Comparison of ENCODE assay signal across 10 mouse cellular contexts in genomic region chr13:51964921-51965320, GRCm38 (mm10).
DNase-seq lines count a peak whose midpoint lies in the region; ATAC-seq and TF ChIP-seq lines count a peak whose summit lies in the region.
"Had no signal": no experiment of that assay in that cellular context is flagged by ENCODE, and none has a peak within 500 bp of the region (broad histone marks: within the 10 kb centered on the region; RNA-seq: fewer than 3 reads in every experiment).

No protein-coding gene starts in this region.

- intact Hi-C loops in gastrocnemius, adult 2 months (cut with DNase I), result loop anchor here (5.0 kb wide), 1 partner anchor 33 kb away; no protein-coding TSS in a partner anchor

- no peak overlapping the region for H3K4me3 ChIP-seq in gastrocnemius, adult 2 months
- H3K4me3 ChIP-seq in kidney, embryonic 16.5 days (ENCODE audit: low read length), result no peak overlapping the region
- H3K4me3 ChIP-seq in heart, postnatal 0 days (ENCODE audit: low read depth, low read length), result no peak overlapping the region
- H3K4me3 ChIP-seq: embryonic facial prominence, embryonic 12.5 days had no signal

- no peak overlapping the region for H3K9ac ChIP-seq in kidney, embryonic 16.5 days (replicated peaks; ENCODE audit: low read length)
- no peak overlapping the region for H3K9ac ChIP-seq in heart, postnatal 0 days (replicated peaks; ENCODE audit: low read depth, low read length)
- H3K9ac ChIP-seq: embryonic facial prominence, embryonic 12.5 days had no signal

- H3K4me2 ChIP-seq in kidney, embryonic 16.5 days (replicated peaks; ENCODE audit: low read depth, low read length), result no peak overlapping the region
- no peak overlapping the region for H3K4me2 ChIP-seq in heart, postnatal 0 days (ENCODE audit: low read depth, low read length)
- H3K4me2 ChIP-seq: embryonic facial prominence, embryonic 12.5 days had no signal

- H3K27me3 ChIP-seq in kidney, embryonic 16.5 days (ENCODE audit: insufficient read depth, low read length), result no peaks in the 10 kb centered on the region
- H3K27me3 ChIP-seq in heart, postnatal 0 days (ENCODE audit: control insufficient read depth, insufficient read depth, low read length), result no peaks in the 10 kb centered on the region
- H3K27me3 ChIP-seq: embryonic facial prominence, embryonic 12.5 days had no signal

- no peaks in the 10 kb centered on the region for H3K36me3 ChIP-seq in kidney, embryonic 16.5 days (ENCODE audit: insufficient read depth, low read length)
- no peaks in the 10 kb centered on the region for H3K36me3 ChIP-seq in heart, postnatal 0 days (replicated peaks; ENCODE audit: control insufficient read depth, insufficient read depth, low read length)
- H3K36me3 ChIP-seq: embryonic facial prominence, embryonic 12.5 days had no signal

- peaks cover 38% of the 10 kb centered on the region for H3K4me1 ChIP-seq in kidney, embryonic 16.5 days (ENCODE audit: insufficient read depth, low read length)
- peaks cover 30% of the 10 kb centered on the region for H3K4me1 ChIP-seq in heart, postnatal 0 days (ENCODE audit: control insufficient read depth, insufficient read depth)

- no peak for TF ChIP-seq EP300 in heart, postnatal 0 days (IDR thresholded peaks at IDR 0.05; ENCODE audit: low read depth)

- H3K27ac ChIP-seq in gastrocnemius, adult 2 months, result peak overlapping the region; percentile 66
- peak overlapping the region; percentile 81 for H3K27ac ChIP-seq in kidney, embryonic 16.5 days (ENCODE audit: low read length)
- H3K27ac ChIP-seq in heart, postnatal 0 days (ENCODE audit: low read depth), result peak overlapping the region; percentile 80
- H3K27ac ChIP-seq: embryonic facial prominence, embryonic 12.5 days had no signal

- no peaks in the 10 kb centered on the region for H3K9me3 ChIP-seq in kidney, embryonic 16.5 days (ENCODE audit: low read length)
- no peaks in the 10 kb centered on the region for H3K9me3 ChIP-seq in heart, postnatal 0 days (replicated peaks; ENCODE audit: control insufficient read depth, low read length)
- H3K9me3 ChIP-seq: embryonic facial prominence, embryonic 12.5 days had no signal

- TF ChIP-seq CTCF in gastrocnemius, adult 2 months (IDR thresholded peaks at IDR 0.05), result no peak
- no peak for TF ChIP-seq CTCF in heart, postnatal 0 days (IDR thresholded peaks at IDR 0.05; ENCODE audit: low read depth)

- no peak for ATAC-seq in kidney, embryonic 16.5 days (ENCODE audit: low FRiP score, low TSS enrichment)
- no peak for ATAC-seq in heart, postnatal 0 days (ENCODE audit: insufficient read depth, low read depth)
- ATAC-seq in megakaryocyte, adult 5-6 weeks (ENCODE audit: poor library complexity, severe bottlenecking), result no peak

- no peak for DNase-seq in gastrocnemius, adult 2 months
- DNase-seq in gastrocnemius, postnatal 25 days, result no peak
- DNase-seq in kidney, adult 18-20 months, result no peak
- DNase-seq in MN1 (ENCODE audit: low spot score), result peak; percentile 38
- no peak for DNase-seq in heart, postnatal 0 days (ENCODE audit: low spot score)
- DNase-seq in cerebellum, adult 11-12 months, result no peak
- DNase-seq: retina, postnatal 1 day had no signal

- 55% methylated on average over 2 of the region's 2 CpGs for WGBS in kidney, embryonic 16.5 days
- 47% methylated on average over 2 of the region's 2 CpGs for WGBS in heart, postnatal 0 days
